Mouse (Mus musculus): ENCODE measurements around the gene Ahnak.

The Ahnak gene

DNA sequence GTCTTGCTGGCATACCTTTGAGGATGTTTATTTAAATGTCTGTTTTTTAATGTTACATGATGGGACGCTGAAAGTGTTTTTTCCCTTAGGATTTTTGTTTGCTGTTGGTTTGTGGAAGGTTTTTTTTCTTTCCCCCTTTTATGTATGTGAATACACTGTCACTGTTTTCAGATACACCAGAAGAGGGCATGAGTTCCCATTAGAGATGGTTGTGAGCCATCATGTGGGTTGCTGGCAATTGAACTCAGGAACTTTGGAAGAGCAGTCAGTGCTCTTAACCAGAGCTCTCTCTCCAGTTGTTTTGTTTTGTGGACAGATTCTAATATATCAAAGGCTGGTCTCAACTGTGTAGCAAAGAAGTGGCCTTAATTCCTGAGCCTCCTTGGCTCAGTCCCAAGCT, 14.4 kb upstream of the Ahnak start:
- no peak for DNase-seq

DNA sequence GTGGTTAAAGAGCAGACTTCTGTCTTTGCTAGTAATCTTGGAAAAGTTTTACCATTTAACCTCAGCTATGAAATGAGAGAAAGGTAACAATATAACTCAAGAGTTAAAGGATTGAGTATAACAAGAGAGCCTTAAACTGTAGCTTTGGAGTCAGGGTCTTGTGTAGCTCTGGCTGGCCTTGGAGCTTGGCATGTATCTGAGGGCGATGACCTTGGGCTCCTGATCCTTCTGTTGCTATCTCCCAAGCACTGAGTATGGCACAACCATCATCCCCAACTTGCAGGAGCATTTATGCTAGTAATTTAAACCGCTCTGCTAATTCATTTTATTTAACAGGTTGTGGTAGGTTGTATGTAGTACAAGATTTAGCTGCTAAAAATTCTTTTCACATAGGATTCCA, 13.6 kb upstream of the Ahnak start:
- DNase-seq: no peak

DNA sequence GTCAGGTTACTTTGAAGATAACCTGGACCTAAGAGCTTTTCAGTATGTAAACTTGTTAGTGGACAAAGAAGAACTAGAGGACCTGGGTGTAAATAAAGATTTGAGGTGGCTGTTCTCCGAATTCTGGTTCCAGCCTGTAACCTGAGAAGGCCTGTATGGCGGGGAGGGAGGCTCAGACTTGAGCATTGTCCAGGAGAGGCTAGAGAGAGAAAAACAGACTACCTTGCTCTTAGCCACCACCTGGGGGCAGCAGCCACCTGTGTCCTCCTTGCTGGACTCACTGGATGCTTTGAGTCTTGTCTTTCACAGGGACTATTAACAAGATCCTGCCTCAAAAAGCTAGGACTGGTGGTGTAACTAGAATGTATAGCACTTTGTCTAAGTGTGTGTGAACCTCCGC, 12.5 kb upstream of the Ahnak start:
- peak; percentile 72 to 75 for DNase-seq

DNA sequence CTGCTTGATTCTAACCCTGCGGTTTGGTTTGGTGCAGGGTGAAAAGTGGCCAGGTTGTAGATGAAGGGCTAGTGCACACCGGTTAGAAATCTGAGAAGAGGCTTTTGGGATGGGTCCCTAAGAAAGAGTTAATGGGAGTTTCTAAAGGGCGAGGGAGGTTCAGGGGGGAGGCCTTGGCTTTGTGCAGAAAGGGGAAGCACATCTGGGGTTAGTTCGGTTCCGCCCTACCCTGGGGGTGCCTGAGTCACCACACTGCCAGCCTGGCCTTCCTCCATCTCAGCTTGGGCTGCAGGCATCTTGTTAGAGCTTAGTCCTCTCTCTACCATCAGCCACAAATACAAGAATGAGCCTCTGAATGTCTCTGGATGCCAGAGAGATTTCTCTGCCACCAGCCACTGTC, 8.3 kb upstream of the Ahnak start:
- DNase-seq: no peak

DNA sequence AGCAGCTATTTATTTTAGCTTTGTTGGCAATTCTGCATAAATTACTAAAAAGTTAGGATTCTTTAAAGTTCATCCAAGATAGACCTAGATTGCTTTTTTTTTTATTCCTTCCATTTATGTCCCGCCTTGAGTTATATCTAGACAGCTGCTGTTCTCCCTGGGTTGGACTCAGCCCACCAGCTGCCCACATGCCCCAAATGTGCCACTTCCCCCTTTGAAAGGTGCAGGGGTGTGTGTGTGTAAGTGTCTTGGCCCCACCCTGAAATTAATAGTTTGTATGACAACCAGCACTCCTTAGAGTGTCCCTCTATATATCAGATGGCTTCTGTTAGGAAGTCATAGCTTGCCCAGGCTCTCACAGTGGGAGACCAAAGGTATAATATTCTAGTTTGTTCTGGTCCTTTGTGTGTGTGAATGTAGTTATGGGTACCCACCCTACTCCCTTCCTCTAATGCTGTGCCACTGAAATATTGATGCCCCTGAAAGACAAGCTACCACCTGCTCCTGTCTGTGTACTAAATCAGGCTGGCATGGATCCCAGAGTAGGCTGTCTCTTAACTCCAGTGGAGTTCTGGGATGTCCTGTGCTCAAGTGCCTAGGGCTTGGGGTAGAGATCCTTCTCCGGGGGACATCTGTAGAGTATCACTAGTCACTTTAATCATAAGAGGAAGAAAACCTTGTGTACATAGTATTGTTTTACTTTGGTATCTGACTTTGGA, 7.5 kb upstream of the Ahnak start:
- peak in 1 of 2 experiments; percentile 35 for DNase-seq

DNA sequence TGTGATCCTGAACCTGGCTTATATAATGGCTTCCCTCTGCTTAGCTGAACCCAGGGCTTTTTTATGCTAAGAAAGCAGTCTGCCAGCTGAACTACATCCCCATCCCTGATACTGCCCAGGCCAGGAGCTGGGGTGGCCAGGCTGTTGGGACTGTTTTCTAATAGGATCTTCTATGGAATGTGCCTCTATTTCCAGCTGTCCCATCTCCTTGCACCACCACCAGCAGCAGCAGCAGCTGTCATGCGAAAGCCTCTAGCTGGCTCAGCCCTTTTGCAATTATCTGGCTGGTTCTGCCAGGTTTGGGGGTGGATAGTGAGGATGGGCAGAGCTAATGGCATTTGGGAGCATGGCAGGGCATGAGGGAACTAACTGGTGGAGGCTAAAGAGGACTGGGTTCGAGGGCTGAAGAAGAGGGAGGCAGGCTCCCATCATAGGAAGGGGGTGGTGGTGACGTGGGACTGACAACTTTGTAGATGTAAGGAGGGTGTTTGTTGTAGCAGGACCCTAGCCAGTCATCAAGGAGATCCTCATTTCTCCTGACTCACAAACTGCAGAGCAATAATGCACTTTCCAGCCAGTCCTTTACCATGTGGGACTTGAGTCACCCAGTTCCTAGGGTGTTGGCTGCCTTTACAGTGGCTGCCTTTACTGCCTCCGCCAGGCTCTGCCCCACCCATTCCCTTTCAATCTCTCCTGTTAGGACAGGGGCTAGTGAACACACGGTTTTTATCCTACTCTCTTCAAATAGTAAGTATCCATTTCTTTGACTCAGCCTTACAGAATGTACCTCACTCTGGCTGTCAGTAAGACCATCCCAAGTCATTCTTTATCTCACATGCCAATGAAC, 6.6 kb upstream of the Ahnak start:
- DNase-seq: no peak

DNA sequence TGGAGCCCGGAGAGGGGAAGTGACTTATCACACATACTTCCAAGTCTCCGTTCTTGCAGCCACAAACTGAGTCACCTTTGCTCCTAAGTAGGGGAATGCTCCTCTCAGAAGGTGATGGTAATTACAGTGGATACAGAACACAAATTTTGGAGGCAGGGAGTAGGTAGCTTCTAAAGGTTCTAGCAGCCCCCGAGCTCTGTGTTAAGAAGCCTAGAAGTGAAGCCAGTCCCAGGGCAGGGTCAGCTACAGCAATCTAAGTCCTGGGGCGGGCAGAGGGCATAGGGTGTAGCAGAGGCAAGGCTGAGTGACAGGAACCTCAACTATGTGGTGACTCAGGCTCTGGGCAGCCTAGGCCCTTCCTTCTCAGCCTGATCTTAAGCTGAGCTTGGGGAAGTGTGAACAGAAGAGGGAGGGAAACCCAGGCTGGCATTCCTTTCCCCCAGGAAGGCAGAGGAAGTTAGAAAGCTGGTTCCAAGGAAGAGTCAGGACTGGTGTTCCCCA, 5.9 kb upstream of the Ahnak start:
- no peak for DNase-seq

DNA sequence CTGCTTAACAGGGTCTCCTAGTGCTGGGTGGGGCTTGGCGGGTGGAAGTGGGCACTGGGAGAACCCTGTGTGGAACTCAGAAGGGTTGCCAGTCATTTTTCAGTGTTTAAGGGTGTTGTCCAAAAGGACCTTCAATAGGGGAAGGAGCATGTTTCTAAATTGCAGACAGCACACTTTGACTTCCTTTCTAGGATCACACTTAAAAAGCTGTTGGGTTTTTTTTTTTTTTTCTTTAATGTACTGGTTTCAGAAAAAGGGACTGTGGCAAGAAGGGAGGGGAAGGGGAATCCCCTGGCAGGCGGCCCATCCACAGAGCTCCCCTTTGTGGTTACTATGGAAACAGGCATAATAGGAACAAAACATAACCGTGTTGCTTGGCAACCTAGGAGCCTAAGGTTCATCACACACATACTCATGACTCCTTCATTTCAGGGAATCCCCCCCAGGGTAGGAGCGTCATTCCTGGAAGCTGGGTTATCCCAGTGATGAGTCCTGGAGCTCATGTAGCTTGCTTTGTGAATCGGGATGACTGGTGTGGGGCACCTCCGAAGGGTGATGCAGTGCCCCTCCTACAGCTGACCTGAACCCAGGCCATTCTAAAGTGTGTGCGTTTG, 4.7 kb upstream of the Ahnak start:
- DNase-seq: peak in 1 of 2 experiments; percentile 51

DNA sequence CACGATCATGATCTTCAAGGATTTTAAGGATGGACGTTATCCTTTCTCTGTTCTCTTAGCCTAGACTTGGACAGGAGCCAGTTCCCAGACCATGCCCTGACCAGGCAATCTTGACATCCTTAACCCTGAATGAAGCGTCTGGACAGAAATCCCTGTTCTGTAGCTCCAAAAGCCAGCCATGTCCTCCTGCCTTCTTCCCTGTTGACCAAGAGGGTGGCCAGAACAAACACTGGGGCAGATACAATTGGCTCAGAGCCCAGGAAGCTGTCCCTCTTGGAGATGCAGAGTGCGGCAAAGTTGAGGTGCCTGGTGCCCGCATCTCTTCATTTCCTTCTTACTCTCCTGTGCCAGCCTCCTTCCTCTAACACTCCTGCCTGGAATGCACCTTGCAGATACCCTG, 3.2 kb upstream of the Ahnak start:
- DNase-seq: no peak

DNA sequence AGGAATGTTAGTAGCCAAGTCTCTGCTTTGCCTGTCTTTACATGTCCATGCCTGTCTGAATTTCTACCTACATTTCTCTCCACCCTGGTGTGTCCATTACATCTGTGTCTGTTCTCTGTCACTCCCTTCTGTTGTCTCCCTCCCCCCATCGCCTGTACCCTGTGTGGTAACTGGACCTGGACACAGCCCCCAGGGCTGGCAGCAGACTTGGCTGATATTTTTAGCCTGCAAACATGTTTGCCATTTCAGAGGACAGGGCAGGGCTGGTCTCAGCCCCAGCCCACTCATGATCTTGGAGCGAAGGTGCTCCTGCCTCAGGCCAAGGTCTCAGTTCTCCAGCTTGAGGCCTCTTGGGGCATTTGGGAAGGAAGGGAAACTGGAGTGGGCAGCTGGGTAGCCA, 1.3 kb upstream of the Ahnak start:
- DNase-seq: peak in 1 of 2 experiments; percentile 34

DNA sequence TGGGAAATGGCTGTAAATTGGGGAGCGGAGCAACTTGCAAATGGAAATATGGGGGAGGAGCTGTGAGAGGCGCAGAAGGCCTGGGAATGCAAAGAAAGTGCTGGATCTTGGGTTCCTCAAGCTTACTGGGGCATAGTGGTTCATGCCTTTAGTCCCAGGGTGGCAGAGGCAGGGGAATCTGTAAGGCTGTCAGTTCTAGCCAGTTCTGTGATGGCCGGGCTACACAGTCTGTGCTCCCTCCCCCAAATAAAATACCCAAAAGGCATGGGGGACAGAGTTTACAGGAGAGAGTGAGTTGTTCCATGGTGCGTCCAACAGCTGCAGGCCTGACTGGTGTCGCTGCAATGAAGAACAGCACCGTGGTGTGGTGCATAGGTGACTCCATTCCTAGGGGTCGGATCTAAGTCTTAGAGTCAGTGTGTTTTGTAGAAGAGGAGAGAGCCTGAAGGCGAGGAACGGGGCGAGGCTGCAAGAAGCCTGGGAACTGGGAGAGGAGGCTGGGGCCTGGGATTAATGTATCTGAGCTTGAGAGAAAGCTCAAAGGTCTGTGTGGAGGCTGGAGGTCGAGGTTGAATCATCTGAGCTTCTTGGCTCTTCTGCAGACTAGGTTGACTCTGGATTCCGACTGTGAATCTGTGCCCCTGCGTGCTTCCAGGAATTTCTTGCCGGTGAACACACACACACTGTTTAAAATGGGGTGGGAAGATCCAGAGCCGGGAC, 578 bp upstream of the Ahnak start:
- no peak for DNase-seq

DNA sequence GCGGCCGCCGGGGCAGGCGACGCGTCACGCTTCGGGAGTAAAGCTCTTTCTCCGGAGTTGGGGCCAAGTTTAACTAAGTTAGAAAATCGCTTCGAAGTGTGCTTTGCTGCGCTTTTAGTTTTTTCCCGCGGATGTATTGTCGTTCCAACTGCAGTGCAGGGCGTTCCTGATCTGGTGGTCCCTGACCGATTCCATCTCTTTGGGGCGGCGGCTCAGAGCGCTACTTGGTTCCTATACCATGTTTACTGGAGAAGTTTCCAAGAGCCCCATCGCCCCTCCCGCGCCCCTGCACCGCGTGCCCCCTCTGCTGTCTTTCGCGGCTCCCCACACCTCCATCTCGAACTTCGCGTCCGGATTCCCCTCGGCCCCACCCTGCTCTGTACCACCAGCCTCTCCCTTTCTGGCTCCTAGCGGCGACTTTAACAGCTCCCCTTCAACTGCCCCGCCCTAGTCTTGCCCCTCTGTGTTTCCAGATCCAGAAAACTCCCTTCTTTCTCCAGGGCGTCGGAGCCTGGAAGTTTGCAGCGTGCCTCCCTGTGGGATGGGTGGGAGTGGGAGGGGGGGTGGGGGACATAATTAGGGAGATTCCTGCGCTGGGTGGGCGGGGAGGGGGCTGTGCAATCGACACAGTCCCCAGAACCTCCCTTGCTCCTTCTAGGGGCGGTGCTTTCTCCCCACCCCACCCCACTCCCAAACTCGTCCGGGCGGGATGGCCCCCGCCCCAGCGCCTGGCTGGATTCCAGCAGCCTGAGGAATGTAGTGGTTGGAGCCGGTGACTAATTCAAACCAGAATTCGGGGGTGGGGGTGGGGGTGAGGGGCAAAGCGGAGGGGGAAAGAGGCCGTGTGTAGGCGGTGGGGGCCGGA, 715 bp downstream of the Ahnak start:
- DNase-seq: peak in 1 of 2 experiments; percentile 48

DNA sequence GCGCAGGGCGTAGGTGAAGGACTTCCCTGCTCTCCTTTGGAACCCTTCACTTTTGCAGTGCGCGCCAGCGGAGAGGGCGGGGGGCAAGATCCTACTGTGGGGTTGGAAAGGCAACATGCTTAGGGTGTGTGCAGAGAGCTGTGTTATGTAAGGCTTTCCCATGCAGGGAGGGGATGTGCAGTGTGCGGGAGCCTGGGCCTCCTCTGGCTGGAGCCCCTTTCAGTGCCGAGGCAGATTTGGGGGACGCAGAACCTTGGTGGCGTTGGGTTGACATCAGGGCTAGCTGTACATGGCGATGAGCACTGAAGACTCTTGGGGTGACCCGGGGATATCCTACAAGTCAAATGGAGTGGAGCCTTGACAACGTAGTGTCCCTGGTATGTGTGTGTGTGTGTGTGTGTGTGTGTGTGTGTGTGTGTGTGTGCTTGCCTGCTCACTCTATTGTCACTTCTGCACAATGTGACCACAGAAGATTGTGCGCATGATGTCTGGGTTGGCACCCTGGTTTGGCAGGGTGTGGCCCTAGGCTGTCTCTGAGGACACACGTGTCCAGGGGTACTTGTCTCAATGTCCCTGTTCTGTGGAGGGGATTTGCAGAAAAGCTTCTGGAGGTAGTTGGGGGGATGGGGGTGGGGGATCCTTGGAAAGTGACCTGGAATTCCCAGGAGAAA, 1.5 kb downstream of the Ahnak start:
- DNase-seq: no peak

DNA sequence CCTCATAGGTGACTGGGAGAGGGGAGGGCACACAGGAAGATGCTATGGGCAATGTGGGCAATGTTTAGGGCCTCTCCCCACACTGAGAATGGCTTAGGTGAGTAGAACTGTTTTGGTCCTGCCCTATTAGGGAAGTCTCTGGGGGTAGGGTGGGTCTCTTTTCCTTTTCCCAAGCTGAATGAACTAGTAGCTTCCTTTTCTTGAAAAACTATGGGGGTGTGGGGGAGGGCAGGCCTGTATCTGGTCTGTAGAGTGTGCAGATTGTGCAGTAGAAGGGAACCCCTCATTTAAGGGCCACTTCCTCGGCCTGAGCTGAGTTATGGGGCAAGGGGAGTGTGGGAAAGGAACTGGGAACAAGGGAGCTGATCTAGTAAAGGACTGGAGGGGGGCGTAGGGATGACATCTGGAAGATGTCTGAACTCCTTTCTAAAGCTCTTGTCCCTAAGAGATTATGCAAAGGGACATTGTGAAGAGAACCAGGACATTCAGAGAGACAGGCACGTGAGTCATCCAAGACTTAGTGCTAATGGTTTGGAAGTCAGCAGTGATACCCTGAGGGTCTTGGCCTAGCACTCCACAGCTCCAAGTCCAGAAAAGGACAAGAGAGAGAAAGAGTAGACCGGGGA, 2.3 kb downstream of the Ahnak start:
- DNase-seq: no peak

DNA sequence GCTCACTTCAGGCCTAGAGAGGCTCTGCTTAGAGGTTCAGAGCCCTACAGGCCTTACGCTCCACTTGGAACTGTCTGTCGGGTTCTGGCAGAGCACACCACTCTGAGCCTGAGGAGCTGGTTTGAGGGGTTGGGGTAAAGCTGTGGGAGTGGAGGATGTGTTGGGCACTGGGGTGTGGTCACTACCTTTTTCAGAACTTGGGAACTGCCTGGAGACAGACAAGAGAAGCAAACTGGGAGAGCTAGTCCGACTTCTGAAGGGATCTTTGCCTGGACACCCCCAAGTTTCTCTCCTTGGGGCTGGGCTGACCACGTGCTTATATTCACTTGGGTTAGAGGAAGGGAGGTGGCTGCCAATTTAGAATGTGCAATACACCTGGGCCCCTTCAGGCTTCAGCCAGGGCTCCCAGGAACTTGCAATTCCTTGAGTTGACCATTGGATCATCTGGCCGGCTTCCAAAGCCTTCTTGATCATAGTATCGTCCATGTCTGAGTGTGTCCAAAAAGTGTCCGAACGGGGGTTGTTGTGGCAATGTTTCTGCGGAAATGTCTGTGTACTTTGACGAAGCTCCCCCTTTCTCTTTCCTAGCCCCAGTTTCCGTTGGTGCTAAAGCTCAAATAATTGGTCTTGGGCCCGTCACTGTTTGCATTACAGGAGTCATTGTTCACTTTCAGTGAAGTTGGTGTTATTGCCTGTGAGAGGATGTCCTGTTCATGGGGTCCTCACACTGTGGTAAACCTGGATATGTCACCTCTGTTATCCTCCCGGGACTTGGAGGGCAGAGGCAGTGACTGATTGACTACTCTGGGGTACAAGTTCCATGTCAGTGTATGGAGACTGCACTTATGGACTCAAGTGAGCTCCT, 3.0 kb downstream of the Ahnak start:
- peak in 1 of 2 experiments; percentile 52 for DNase-seq

DNA sequence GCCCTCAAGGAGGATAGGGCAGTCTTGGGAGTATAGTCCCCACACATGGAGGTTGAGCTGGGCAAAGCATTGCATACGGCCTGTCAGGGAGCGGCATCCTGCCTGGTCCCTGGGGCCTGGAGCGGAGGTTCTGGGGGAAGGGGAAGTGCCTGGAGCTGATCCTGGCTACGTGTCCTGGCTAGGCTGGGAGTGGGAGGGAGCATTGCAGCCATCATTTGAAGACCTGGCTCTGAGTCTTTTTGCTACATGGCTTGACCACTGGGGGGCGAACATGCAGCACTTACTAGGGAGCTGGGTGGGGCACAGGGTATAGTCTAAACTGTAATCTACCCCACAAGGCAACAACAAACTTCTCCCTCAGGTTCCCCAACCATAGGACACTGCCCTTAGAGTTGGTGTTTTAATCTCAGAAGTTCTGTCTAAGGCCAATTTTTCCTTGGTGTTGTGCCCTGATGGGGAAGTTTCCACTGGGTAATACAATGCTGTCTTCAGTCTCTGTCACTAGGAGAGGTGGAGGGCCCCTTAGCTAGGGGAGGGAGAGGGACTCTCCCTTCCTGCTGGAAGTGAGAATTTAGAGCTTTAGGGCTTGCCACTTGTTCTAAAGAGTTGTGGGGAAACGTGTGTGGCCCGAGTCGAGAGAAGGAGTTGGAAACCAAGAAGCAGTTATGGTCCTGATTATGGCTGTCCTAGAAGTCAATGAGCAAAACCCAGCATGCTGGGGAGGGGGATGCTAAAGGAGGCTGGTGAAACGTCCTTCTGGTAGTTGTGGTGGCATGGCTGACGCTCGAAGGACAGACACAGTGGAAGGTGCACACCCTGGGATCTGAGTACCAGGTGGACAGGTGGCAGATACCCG, 3.9 kb downstream of the Ahnak start:
- DNase-seq: peak; percentile 82 to 90

DNA sequence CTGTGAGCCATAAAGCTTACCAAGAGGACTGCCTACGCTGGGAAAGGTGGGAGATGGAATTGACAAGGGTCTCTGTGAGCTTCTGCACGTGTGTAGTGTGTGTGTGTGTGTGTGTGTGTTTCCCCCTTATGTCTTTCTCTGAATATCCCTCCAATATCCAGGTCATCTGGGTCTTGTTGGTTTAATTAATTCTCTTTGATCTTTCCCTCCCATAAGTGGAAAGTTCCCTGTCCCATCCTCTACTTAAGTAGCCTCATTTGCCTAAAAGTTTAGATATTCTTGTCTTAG, 4.5 kb downstream of the Ahnak start:
- no peak for DNase-seq

DNA sequence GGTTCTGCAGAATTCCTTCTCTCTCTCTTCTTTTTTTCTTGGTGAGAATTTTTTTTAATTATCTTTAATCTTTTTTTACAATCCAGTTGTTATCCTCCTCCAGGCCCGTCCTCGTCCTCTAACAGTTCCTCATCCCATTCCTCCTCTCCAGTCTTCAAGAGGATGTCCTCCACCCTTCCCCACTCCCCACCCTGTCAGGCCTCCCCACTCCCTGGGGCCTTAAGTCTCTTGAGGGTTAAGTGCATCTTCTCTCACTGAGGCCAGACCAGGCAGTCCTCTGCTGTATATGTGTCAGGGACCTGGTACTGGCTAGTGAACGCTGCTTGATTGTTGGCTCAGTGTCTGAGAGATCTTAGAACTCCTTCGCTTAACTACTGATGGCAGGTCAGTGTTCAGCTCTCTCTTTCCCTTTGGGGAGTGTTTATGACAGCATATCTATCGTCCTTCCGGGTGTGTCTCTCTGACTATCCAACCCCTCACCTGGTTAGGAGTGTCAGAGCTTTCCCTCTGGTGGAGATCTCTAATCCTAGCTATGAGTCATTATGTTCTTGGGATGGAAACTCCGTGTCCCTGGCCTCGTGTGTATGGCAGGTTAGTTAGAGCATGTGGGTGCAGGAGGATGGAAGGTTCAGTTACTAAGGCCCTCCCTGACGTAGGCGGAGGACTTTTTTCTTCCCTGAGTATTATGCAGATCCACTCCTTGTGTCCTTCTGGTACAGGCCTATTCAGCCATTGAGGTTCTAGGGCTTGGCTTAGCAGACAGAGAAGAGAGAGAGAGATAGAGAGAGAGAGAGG, 5.9 kb downstream of the Ahnak start:
- no peak for DNase-seq
